Mouse (Mus musculus) lung, embryonic 14.5 days (tissue): ENCODE measurements around the gene Csrp1. TPM values are rescaled to one million over a fixed set of nuclear protein-coding genes. Genes with fewer than 3 reads are reported as not detected.

Experiments
- ATAC-seq: fragments of 200-750 bp; cut with Nextera tagmentation; 2 replicates; pipeline ENCODE4 v1.8.0; 2017; ENCODE audit warnings: mild to moderate bottlenecking, moderate TSS enrichment, moderate library complexity; ENCODE audit not compliant: insufficient read depth
- DNase-seq: peaks from one replicate; pipeline ENCODE4 v3.0.0-alpha.2; 2015
- H3K27ac ChIP-seq: fragments of 300-500 bp; sonication (generic); 2 replicates; pipeline ENCODE4 v1.5.1; 2014; ENCODE audit warnings: low read depth, mild to moderate bottlenecking, moderate library complexity
- H3K27me3 ChIP-seq: fragments of 300-500 bp; sonication (generic); 2 replicates; pipeline ENCODE4 v1.6.1; 2014; ENCODE audit warnings: low read length, control low read depth; ENCODE audit not compliant: insufficient read depth
- H3K36me3 ChIP-seq: fragments of 300-500 bp; sonication (generic); 2 replicates; pipeline ENCODE4 v1.6.1; 2014; ENCODE audit warnings: control low read depth; ENCODE audit not compliant: insufficient read depth
- H3K4me1 ChIP-seq: fragments of 300-500 bp; sonication (generic); 2 replicates; pipeline ENCODE4 v1.6.1; 2014; ENCODE audit warnings: antibody characterized with exemption, control low read depth; ENCODE audit not compliant: insufficient read depth
- H3K4me2 ChIP-seq: fragments of 300-500 bp; sonication (generic); 2 replicates; pipeline ENCODE4 v1.6.1; 2014; ENCODE audit warnings: mild to moderate bottlenecking
- H3K4me3 ChIP-seq: fragments of 300-500 bp; sonication (generic); 2 replicates; pipeline ENCODE4 v1.5.1; 2014; ENCODE audit warnings: low read depth, low read length
- H3K9ac ChIP-seq: fragments of 300-500 bp; sonication (generic); 2 replicates; pipeline ENCODE4 v1.6.1; 2014
- H3K9me3 ChIP-seq: fragments of 300-500 bp; sonication (generic); 2 replicates; pipeline ENCODE4 v1.6.1; 2016; ENCODE audit warnings: low read depth, low read length, control low read depth
- CTCF ChIP-seq: IDR thresholded peaks from 2 replicates; pipeline ENCODE4 v1.5.1; 2016; ENCODE audit warnings: antibody characterized with exemption, low read depth
- WGBS: fragments of 180-500 bp; shearing (Covaris S2); extraction: QIAGEN DNeasy Blood & Tissue Kit; methylation state at CpG from one replicate; pipeline ENCODE4 v1.1.7; 2014; 5-methylcytosine and 5-hydroxymethylcytosine counted together
- polyA plus RNA-seq: library from polyadenylated mRNA; unstranded; fragments of >200 nt; fragmentation: Nextera tagmentation; extraction: Ambion mirVana; gene quantifications from 2 replicates; pipeline ENCODE4 v1.2.1, GENCODE M21; 2014

Csrp1 gene
- polyA plus RNA-seq, 1 experiment from 2014 or later = 297 TPM

DNA sequence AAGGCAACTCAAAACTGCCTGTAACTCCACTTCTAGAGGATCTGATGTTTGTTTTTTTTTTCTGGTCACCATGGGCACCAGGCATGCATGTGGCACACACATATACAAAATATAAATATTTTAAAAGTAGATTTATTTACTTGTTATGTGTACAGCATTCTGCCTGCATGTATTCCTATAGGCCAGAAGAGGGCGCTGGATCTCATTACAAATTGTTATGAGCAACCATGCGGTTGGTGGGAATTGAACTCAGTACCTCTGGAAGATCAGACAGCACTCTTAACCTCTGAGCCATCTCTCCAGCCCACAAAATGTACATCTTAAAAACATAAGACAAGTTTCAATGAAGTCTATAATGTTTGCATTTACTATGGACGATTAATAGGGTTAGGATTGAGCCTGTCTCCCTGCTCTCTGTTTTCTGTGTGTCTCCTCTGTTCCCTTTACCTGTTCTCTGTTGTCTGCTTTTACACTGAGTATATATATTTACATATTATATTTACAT is 15.5 kb upstream of the Csrp1 start:
- 64% methylated on average over 3 of the region's 3 CpGs for WGBS
- no peak for ATAC-seq
- H3K4me2 ChIP-seq = no peak overlapping the region
- H3K4me3 ChIP-seq = no peak overlapping the region
- peak; percentile 34 for TF ChIP-seq CTCF
- DNase-seq = no peak
- no peak overlapping the region for H3K9ac ChIP-seq
- no peaks in the 10 kb centered on the region for H3K27me3 ChIP-seq
- no peaks in the 10 kb centered on the region for H3K36me3 ChIP-seq
- H3K9me3 ChIP-seq = no peaks in the 10 kb centered on the region
- no peak overlapping the region for H3K27ac ChIP-seq
- H3K4me1 ChIP-seq = no peaks in the 10 kb centered on the region

DNA sequence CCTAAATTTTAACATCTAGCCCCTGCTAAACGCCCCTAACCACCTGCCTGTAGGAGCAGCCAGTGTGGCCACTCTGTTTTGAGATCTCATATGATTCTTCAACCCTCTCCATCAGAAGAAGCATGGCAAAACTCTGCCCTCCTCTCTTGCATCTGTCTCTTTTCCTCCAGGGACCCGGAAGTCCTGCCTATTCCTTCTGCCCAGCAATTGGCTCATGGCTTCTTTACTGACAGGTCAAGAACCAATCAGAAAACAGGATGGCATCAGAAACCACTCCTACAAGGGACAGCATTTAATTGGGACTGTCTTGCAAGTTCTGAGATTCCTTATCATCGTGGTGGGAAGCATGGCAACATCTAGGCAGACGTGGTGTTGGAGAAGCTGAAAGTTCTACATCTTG is 11.5 kb upstream of the Csrp1 start:
- Histone ChIP-seq H3K27me3 (no peaks in the 10 kb centered on the region), H3K9me3 (no peaks in the 10 kb centered on the region), H3K9ac (no peak overlapping the region), H3K4me2 (no peak overlapping the region; the same call in 1 of the 2 replicates), H3K4me3 (no peak overlapping the region), H3K4me1 (no peaks in the 10 kb centered on the region), H3K36me3 (no peaks in the 10 kb centered on the region), H3K27ac (no peak overlapping the region)
- DNase-seq (no peak), ATAC-seq (no peak)
- TF ChIP-seq CTCF = no peak
- 46% methylated on average over 4 of the region's 4 CpGs for WGBS

DNA sequence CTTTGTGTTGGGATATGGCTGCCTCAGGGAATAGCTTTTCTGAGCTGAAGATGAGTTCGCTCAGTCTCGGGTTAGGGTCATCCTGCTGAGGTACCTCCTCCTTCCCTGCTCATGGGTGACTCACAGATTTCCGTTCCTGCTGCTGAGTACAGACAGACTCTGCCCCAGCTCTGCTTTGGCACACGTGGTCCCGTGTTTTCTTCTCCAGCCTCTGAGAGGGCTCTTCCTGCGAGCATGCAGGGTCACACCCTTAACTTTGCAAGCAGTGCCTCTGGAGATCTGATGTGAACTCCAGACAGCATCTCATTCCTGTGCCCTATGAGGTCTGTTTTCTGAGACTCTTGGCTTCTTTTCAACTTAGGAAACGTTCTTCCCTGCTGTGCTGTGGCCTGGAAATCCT is 8.7 kb upstream of the Csrp1 start:
- H3K4me3 ChIP-seq = no peak overlapping the region
- no peak overlapping the region for H3K27ac ChIP-seq
- H3K27me3 ChIP-seq = no peaks in the 10 kb centered on the region
- ATAC-seq (peak; percentile 44; the same call in 1 of the 2 replicates), DNase-seq (no peak)
- H3K4me2 ChIP-seq = no peak overlapping the region
- H3K36me3 ChIP-seq = no peaks in the 10 kb centered on the region
- TF ChIP-seq CTCF = no peak
- WGBS = 34% methylated on average over 7 of the region's 7 CpGs
- H3K9ac ChIP-seq = no peak overlapping the region
- no peaks in the 10 kb centered on the region for H3K9me3 ChIP-seq
- 0 out of 2 replicates have a peak, but pooled peaks cover 4% of the 10 kb centered on the region for H3K4me1 ChIP-seq

DNA sequence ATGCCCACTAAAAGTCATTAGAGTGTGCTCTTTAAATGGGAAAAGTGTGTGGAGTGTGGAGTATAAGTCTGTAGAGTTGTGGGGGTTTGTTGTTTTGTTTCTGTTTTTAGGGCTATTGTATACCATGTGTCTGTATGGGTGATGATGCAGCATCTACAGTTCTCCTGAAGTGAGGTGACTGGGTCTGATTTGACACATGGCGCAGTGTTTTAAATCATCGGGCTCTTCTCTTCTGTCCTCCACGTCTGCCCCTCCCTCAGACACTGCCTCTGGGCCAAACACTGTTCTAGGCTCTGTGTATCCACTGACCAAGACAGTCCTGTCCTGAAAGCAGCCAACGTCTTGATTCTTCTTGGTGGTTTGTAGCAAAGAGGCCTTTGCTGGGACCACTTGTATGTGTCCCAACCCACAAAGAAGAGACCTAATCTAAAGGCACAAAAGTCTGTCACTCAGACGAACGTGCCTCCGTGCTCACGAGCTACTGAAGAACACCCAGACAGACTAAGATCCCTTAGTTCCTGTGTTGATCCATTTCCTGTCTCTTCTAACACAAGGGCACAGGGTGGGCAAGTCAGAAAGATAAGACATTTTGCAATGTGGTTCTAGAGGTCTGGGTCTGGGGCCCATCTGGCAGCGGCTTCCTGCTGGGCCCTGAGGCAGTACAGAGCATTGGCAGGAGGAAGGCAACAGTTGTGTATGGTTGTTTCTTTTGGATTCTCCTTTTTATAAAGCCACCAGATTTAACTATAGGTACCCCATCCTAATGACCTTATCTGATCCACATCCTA is 5.6 kb upstream of the Csrp1 start:
- H3K27me3 ChIP-seq = no peaks in the 10 kb centered on the region
- ATAC-seq (no peak), DNase-seq (no peak)
- H3K27ac ChIP-seq = no peak overlapping the region
- no peak overlapping the region for H3K9ac ChIP-seq
- 0 out of 2 replicates have a peak, but pooled peaks cover 4% of the 10 kb centered on the region for H3K4me1 ChIP-seq
- WGBS = 67% methylated on average over 9 of the region's 9 CpGs
- no peak overlapping the region for H3K4me2 ChIP-seq
- TF ChIP-seq CTCF = no peak
- H3K9me3 ChIP-seq = no peaks in the 10 kb centered on the region
- H3K36me3 ChIP-seq = no peaks in the 10 kb centered on the region
- no peak overlapping the region for H3K4me3 ChIP-seq

DNA sequence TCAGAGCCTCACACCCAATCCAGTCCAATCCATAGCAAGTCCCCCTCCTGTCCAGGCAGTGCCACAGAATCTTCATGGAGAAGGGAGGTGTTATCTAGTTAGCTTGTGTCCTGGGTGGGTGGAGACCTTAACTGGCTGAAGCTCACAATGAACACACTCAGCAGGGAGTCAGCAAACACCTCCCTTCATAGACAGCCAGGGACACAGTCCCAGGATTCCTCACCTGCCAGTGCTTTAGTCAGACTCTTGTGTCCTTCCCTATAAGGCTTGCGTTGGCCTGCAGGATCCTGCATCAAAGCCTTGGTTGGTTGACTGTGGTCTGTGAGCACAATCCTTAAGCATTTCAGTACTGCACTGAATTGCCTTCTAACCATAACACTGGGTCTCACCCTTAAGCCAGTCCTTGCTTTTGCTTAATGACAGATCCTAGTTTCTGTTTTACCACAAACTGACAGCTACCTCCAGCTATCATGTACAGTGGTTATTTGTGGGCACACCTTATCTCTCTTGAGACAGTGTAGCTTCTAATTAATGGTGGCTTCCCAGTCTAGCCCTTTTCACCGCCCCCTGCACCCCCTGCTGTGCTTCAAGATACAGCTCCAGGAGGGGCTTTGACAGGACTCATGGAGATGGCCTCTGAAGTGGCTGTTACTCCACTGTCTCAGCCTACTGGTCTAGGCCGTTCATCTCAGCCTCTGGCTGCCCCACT is 4.8 kb upstream of the Csrp1 start:
- Histone ChIP-seq H3K4me1 (0 out of 2 replicates have a peak, but pooled peaks cover 4% of the 10 kb centered on the region), H3K4me3 (no peak overlapping the region), H3K27ac (no peak overlapping the region), H3K27me3 (no peaks in the 10 kb centered on the region), H3K9me3 (no peaks in the 10 kb centered on the region), H3K36me3 (no peaks in the 10 kb centered on the region), H3K4me2 (no peak overlapping the region), H3K9ac (no peak overlapping the region)
- ATAC-seq (no peak), DNase-seq (no peak)
- no peak for TF ChIP-seq CTCF
- 62% methylated on average over 3 of the region's 3 CpGs for WGBS

DNA sequence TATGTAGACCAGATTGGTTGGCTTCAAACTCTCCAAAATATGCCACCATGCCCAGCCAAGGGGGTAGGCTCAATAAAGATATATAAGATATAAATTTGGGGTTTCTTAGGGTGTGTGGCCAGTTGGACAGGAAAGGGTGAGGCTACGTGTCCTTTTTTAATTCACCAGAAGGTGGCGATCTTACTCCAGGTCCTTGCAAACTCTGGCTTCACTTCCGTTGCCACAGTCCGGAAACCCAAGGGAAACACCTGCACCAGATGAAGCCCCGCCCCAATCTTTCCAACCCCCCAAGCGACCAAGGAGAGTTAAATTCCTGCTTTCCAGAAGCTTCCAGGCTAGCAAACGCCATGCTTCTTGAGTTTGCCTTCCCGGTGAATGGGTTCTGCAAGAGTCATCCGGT is 375 bp upstream of the Csrp1 start:
- ATAC-seq = peak; percentile 73
- no peak overlapping the region for H3K27ac ChIP-seq
- no peak overlapping the region for H3K4me3 ChIP-seq
- H3K27me3 ChIP-seq = no peaks in the 10 kb centered on the region
- WGBS = 19% methylated on average over 9 of the region's 9 CpGs
- TF ChIP-seq CTCF = peak; percentile 88
- no peak overlapping the region for H3K9ac ChIP-seq
- H3K4me1 ChIP-seq = 0 out of 2 replicates have a peak, but pooled peaks cover 2% of the 10 kb centered on the region
- peak; percentile 93 for DNase-seq
- no peaks in the 10 kb centered on the region for H3K9me3 ChIP-seq
- no peaks in the 10 kb centered on the region for H3K36me3 ChIP-seq
- H3K4me2 ChIP-seq = no peak overlapping the region

DNA sequence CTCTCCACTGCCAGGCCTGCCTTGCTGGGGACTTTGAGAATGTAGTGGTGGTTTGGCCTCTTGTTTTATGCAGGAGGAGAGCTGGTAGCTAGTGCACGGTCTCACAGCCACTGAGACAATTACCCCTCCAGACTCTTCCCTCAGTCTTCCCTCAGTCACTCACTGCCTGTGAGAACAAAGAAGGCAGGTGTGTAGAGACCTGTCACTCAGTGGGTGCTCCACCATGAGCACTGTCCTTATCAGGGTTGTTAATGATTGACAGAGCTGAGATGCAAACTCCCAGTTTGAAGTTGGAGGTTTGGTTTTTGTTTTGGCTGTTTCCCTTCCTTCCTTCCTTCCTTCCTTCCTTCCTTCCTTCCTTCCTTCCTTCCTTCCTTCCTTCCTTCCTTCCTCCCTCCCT is 3.2 kb downstream of the Csrp1 start:
- Histone ChIP-seq H3K36me3 (no peaks in the 10 kb centered on the region), H3K9ac (no peak overlapping the region), H3K27me3 (no peaks in the 10 kb centered on the region), H3K4me2 (no peak overlapping the region), H3K4me3 (no peak overlapping the region), H3K4me1 (no peaks in the 10 kb centered on the region), H3K9me3 (no peaks in the 10 kb centered on the region), H3K27ac (no peak overlapping the region)
- DNase-seq = no peak
- WGBS = 30% methylated on average over 1 of the region's 1 CpGs
- ATAC-seq = no peak
- TF ChIP-seq CTCF = no peak
